Mouse (Mus musculus) lung, embryonic 16.5 days (tissue): ENCODE measurements at regions not wholly inside any gene's neighbourhood (a gene's known extent, or its start where the extent isn't known, plus 50 kb on each side); places are given as distances from the start of the nearest gene placed in this dataset.

Source experiments
- ATAC-seq: fragments of 200-750 bp; cut with Nextera tagmentation; 2 replicates; pipeline ENCODE4 v1.8.0; 2017; ENCODE audit warnings: low read depth, mild to moderate bottlenecking, moderate library complexity
- H3K27ac ChIP-seq: fragments of 300-500 bp; sonication (generic); 2 replicates; pipeline ENCODE4 v1.5.1; 2014; ENCODE audit warnings: mild to moderate bottlenecking, control low read depth, low read length
- H3K27me3 ChIP-seq: fragments of 300-500 bp; sonication (generic); 2 replicates; pipeline ENCODE4 v1.6.1; 2014; ENCODE audit warnings: low read depth, low read length, mixed read lengths; ENCODE audit not compliant: control insufficient read depth, insufficient read depth
- H3K36me3 ChIP-seq: fragments of 300-500 bp; sonication (generic); 2 replicates; pipeline ENCODE4 v1.6.1; 2014; ENCODE audit warnings: low read length; ENCODE audit not compliant: control insufficient read depth, insufficient read depth
- H3K4me1 ChIP-seq: fragments of 300-500 bp; sonication (generic); replicated peaks from 2 replicates; pipeline ENCODE4 v1.6.1; 2014; ENCODE audit warnings: low read length, mixed read lengths; ENCODE audit not compliant: control insufficient read depth, insufficient read depth
- H3K4me2 ChIP-seq: fragments of 300-500 bp; sonication (generic); 2 replicates; pipeline ENCODE4 v1.6.1; 2014; ENCODE audit warnings: low read depth, low read length, control low read depth
- H3K4me3 ChIP-seq: fragments of 300-500 bp; sonication (generic); 2 replicates; pipeline ENCODE4 v1.5.1; 2014; ENCODE audit warnings: mild to moderate bottlenecking, low read length, control low read depth
- H3K9ac ChIP-seq: fragments of 300-500 bp; sonication (generic); 2 replicates; pipeline ENCODE4 v1.6.1; 2014; ENCODE audit warnings: low read length, control low read depth
- H3K9me3 ChIP-seq: fragments of 300-500 bp; sonication (generic); 2 replicates; pipeline ENCODE4 v1.6.1; 2016; ENCODE audit warnings: low read length; ENCODE audit not compliant: control insufficient read depth
- WGBS: fragments of 180-500 bp; shearing (Covaris S2); extraction: QIAGEN DNeasy Blood & Tissue Kit; methylation state at CpG from one replicate; pipeline ENCODE4 v1.1.7; 2014; 5-methylcytosine and 5-hydroxymethylcytosine counted together

- H3K9me3 ChIP-seq = no peaks in the 10 kb centered on the region
- no peaks in the 10 kb centered on the region for H3K36me3 ChIP-seq
- ATAC-seq = no peak
- no peak overlapping the region for H3K27ac ChIP-seq
- H3K27me3 ChIP-seq = no peaks in the 10 kb centered on the region
- no peak overlapping the region for H3K9ac ChIP-seq
- peaks cover 5% of the 10 kb centered on the region for H3K4me1 ChIP-seq
- 77% methylated on average over 3 of the region's 3 CpGs for WGBS
- no peak overlapping the region for H3K4me2 ChIP-seq
- no peak overlapping the region for H3K4me3 ChIP-seq
Measured at GRCm38 (mm10) chr13:60291344-60291743, 114.2 kb upstream of the Gas1 start.

- 48% methylated on average over 13 of the region's 13 CpGs for WGBS
- H3K4me1 ChIP-seq = peaks cover 19% of the 10 kb centered on the region
- no peak overlapping the region for H3K4me2 ChIP-seq
- H3K4me3 ChIP-seq = no peak overlapping the region
- no peak overlapping the region for H3K9ac ChIP-seq
- H3K36me3 ChIP-seq = no peaks in the 10 kb centered on the region
- no peaks in the 10 kb centered on the region for H3K27me3 ChIP-seq
- peak; percentile 57 for ATAC-seq
- no peaks in the 10 kb centered on the region for H3K9me3 ChIP-seq
- H3K27ac ChIP-seq = no peak overlapping the region
Measured at GRCm38 (mm10) chr13:60296201-60296895, 119.2 kb upstream of the Gas1 start.

- Histone ChIP-seq H3K9ac (no peak overlapping the region), H3K4me3 (no peak overlapping the region), H3K36me3 (no peaks in the 10 kb centered on the region), H3K4me2 (no peak overlapping the region), H3K27me3 (no peaks in the 10 kb centered on the region), H3K9me3 (no peaks in the 10 kb centered on the region), H3K27ac (no peak overlapping the region), H3K4me1 (peaks cover 19% of the 10 kb centered on the region)
- ATAC-seq = no peak
- 85% methylated on average over 6 of the region's 6 CpGs for WGBS
Measured at GRCm38 (mm10) chr13:60296896-60297275, 119.7 kb upstream of the Gas1 start.

GRCm38 (mm10) chr13:60298575-60298974, 121.4 kb upstream of the Gas1 start:
- Histone ChIP-seq H3K36me3 (no peaks in the 10 kb centered on the region), H3K4me1 (peaks cover 19% of the 10 kb centered on the region), H3K4me3 (no peak overlapping the region), H3K27ac (no peak overlapping the region; the same call in 1 of the 2 replicates), H3K27me3 (no peaks in the 10 kb centered on the region), H3K9ac (no peak overlapping the region), H3K4me2 (no peak overlapping the region), H3K9me3 (no peaks in the 10 kb centered on the region)
- WGBS = 48% methylated on average over 2 of the region's 2 CpGs
- ATAC-seq = peak; percentile 72

- ATAC-seq = no peak
- Histone ChIP-seq H3K9ac (no peak overlapping the region), H3K4me3 (no peak overlapping the region), H3K4me2 (no peak overlapping the region), H3K36me3 (no peaks in the 10 kb centered on the region), H3K4me1 (peaks cover 19% of the 10 kb centered on the region), H3K27me3 (no peaks in the 10 kb centered on the region), H3K9me3 (no peaks in the 10 kb centered on the region), H3K27ac (no peak overlapping the region)
- 45% methylated on average over 5 of the region's 5 CpGs for WGBS
Measured at GRCm38 (mm10) chr13:60299076-60299475, 121.9 kb upstream of the Gas1 start.

GRCm38 (mm10) chr13:60303561-60303960, 126.4 kb upstream of the Gas1 start:
- Histone ChIP-seq H3K4me1 (peaks cover 20% of the 10 kb centered on the region), H3K9me3 (no peaks in the 10 kb centered on the region), H3K27me3 (no peaks in the 10 kb centered on the region), H3K4me3 (no peak overlapping the region), H3K36me3 (no peaks in the 10 kb centered on the region), H3K9ac (no peak overlapping the region), H3K27ac (no peak overlapping the region), H3K4me2 (no peak overlapping the region)
- no peak for ATAC-seq
- 83% methylated on average over 9 of the region's 9 CpGs for WGBS

GRCm38 (mm10) chr13:60305028-60305810, 128.1 kb upstream of the Gas1 start:
- H3K36me3 ChIP-seq = no peaks in the 10 kb centered on the region
- peaks cover 20% of the 10 kb centered on the region for H3K4me1 ChIP-seq
- no peaks in the 10 kb centered on the region for H3K9me3 ChIP-seq
- WGBS = 60% methylated on average over 1 of the region's 1 CpGs
- H3K27me3 ChIP-seq = no peaks in the 10 kb centered on the region
- H3K27ac ChIP-seq = no peak overlapping the region
- H3K9ac ChIP-seq = no peak overlapping the region
- no peak overlapping the region for H3K4me3 ChIP-seq
- ATAC-seq = no peak
- no peak overlapping the region for H3K4me2 ChIP-seq

- Histone ChIP-seq H3K9me3 (no peaks in the 10 kb centered on the region), H3K4me1 (peaks cover 20% of the 10 kb centered on the region), H3K36me3 (no peaks in the 10 kb centered on the region), H3K27ac (peak overlapping the region; percentile 63), H3K4me2 (peak overlapping the region; percentile 21), H3K4me3 (no peak overlapping the region), H3K9ac (no peak overlapping the region), H3K27me3 (no peaks in the 10 kb centered on the region)
- peak; percentile 93 for ATAC-seq
- 16% methylated on average over 13 of the region's 13 CpGs for WGBS
Measured at GRCm38 (mm10) chr13:60308062-60308801, 131.1 kb upstream of the Gas1 start.

- no peak overlapping the region for H3K4me3 ChIP-seq
- no peaks in the 10 kb centered on the region for H3K9me3 ChIP-seq
- H3K9ac ChIP-seq = no peak overlapping the region
- H3K27ac ChIP-seq = no peak overlapping the region
- H3K4me1 ChIP-seq = peaks cover 20% of the 10 kb centered on the region
- ATAC-seq = no peak
- H3K27me3 ChIP-seq = no peaks in the 10 kb centered on the region
- 89% methylated on average over 12 of the region's 12 CpGs for WGBS
- no peak overlapping the region for H3K4me2 ChIP-seq
- H3K36me3 ChIP-seq = no peaks in the 10 kb centered on the region
Measured at GRCm38 (mm10) chr13:60309482-60309881, 132.3 kb upstream of the Gas1 start.
